Mouse (Mus musculus): ENCODE data around the gene Capn11. TPM values are rescaled to one million over a fixed set of nuclear protein-coding genes. Genes with fewer than 3 reads are reported as not detected.

Capn11 gene
- total and polyA plus RNA-seq, 3 experiments, result 0.03 TPM; not detected in 2

DNA sequence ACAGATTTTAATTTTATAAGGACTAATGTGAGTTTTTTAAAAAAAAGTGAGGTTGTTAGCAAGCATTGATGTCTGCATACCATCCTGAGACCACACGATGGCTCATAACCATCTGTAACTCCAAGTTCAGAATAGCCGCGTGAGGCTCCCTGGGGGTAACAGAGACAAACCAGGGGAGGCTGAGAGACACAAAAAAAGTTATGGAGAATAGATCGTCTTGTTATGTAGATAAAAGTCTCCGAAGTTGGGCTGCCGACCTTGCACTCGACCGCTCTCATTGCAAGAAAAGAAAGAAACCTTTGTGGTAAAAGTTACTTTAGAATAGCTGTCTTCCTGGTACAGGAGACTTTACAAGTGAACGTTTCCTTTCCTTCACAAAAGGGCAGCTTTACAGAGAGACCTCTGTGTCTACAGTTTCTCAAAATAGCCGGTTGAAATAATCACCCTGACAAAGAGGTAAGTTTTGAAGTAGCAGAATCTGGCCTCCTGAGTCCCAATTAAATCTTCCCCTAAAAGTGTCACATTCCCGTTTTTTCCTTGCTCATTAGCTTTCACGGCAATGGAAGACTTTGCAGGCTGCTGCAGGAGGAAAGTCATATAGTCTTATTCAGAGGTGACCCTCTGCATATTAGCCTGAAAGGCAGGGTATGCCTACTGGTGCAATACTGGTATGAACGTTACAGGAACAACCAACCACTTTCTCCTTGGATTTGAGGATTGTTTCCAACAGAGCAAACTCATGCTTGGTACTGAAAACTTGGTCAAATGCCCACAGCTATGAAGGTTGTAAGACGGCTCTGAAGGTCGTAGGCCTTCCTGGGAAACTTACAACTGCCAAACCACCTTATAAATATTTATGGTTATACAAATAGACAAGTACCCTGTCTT, 51.9 kb downstream of the Capn11 start:
- Histone ChIP-seq H3K4me3 (ENCODE audit: control insufficient read depth in 1 of 2, insufficient read depth in 1 of 2, low read depth in 2 of 2, low read length in 2 of 2) (no peak overlapping the region), H3K36me3 (ENCODE audit: control insufficient read depth in 1 of 2, insufficient read depth in 2 of 2, low read length in 2 of 2) (peaks cover 0 to 16% of the 10 kb centered on the region in 2 experiments; a peak in 2 of 4 replicates), H3K27ac (ENCODE audit: control insufficient read depth, low read depth, low read length) (no peak overlapping the region), H3K9ac (ENCODE audit: control insufficient read depth, low read depth, low read length, poor library complexity, severe bottlenecking) (no peak overlapping the region), H3K79me2 (ENCODE audit: control insufficient read depth, insufficient read depth, low read length, poor library complexity) (no peaks in the 10 kb centered on the region), H3K4me1 (ENCODE audit: control insufficient read depth in 1 of 2, insufficient read depth in 2 of 2, low read length in 2 of 2) (peaks cover 7 to 15% of the 10 kb centered on the region in 2 experiments), H3K9me3 (replicated peaks; ENCODE audit: insufficient read depth, low read length) (no peaks in the 10 kb centered on the region), H3K27me3 (ENCODE audit: control insufficient read depth in 1 of 2, insufficient read depth in 2 of 2, low read length in 2 of 2) (no peaks in the 10 kb centered on the region)
- no peak for DNase-seq (ENCODE audit: low read depth, low spot score)
- TF ChIP-seq ELF1 (IDR thresholded peaks at IDR 0.05; ENCODE audit: low read depth, low read length) (no peak), SMC3 (IDR thresholded peaks at IDR 0.05; ENCODE audit: low read depth, low read length) (no peak), KAT2A (conservative IDR thresholded peaks at IDR 0.05; ENCODE audit: low read depth, low read length) (no peak), MYC (IDR thresholded peaks at IDR 0.05; ENCODE audit: low read depth, low read length) (no peak), MXI1 (IDR thresholded peaks at IDR 0.05; ENCODE audit: low read depth, low read length) (no peak), ZMIZ1 (IDR thresholded peaks at IDR 0.05; ENCODE audit: low read depth, low read length) (no peak), HCFC1 (IDR thresholded peaks at IDR 0.05; ENCODE audit: low read depth, low read length) (no peak), TBP (IDR thresholded peaks at IDR 0.05; ENCODE audit: low read depth, low read length) (no peak), CHD2 (IDR thresholded peaks at IDR 0.05; ENCODE audit: low read length) (no peak), RCOR1 (IDR thresholded peaks at IDR 0.05; ENCODE audit: low read depth, low read length) (no peak), GABPA (IDR thresholded peaks at IDR 0.05; ENCODE audit: low read depth, low read length) (no peak), ZNF384 (IDR thresholded peaks at IDR 0.05; ENCODE audit: low read depth, low read length) (no peak), USF1 (IDR thresholded peaks at IDR 0.05; ENCODE audit: low read depth, low read length) (no peak), SIN3A (IDR thresholded peaks at IDR 0.05; ENCODE audit: low read length) (no peak), CTCF (IDR thresholded peaks at IDR 0.05 in 2 of 3, conservative IDR thresholded peaks at IDR 0.05 in 1 of 3; ENCODE audit: control insufficient read depth in 1 of 3, insufficient read depth in 1 of 3, low read depth in 2 of 3, low read length in 3 of 3, poor library complexity in 1 of 3, severe bottlenecking in 1 of 3) (no peak), ETS1 (IDR thresholded peaks at IDR 0.05; ENCODE audit: low read depth, low read length) (no peak)

DNA sequence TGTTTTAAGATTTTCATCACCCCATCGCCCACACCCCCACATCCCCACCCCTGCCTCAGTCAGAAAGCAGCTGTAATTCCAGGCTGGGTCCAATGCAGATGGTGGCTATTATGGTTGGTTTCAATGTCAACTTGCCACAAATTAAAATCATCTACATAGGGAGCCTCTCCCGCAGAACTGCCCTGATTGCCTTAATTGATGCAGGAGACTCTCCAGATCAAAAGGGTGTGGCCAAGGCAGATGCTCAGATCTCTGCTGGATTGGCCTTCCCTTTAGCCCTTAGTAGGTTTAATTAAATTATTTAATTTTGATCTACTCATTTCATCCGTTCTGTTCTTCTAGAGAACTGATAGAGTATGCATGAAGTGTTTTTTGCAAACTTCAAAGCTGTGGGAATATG, 56.1 kb downstream of the Capn11 start:
- TF ChIP-seq KAT2A (conservative IDR thresholded peaks at IDR 0.05; ENCODE audit: low read depth, low read length) (no peak), MYC (IDR thresholded peaks at IDR 0.05; ENCODE audit: low read depth, low read length) (no peak), JUND (IDR thresholded peaks at IDR 0.05; ENCODE audit: low read depth, low read length) (no peak), ZKSCAN1 (IDR thresholded peaks at IDR 0.05; ENCODE audit: low read depth, low read length) (no peak), MAX (IDR thresholded peaks at IDR 0.05; ENCODE audit: low read length) (no peak)
- H3K9ac ChIP-seq (ENCODE audit: control insufficient read depth, low read depth, low read length, poor library complexity, severe bottlenecking), result no peak overlapping the region
- no peaks in the 10 kb centered on the region for H3K9me3 ChIP-seq (replicated peaks; ENCODE audit: insufficient read depth, low read length)
- H3K36me3 ChIP-seq (ENCODE audit: control insufficient read depth in 1 of 2, insufficient read depth in 2 of 2, low read length in 2 of 2), result peaks cover 0 to 12% of the 10 kb centered on the region in 2 experiments; a peak in 2 of 4 replicates
- H3K79me2 ChIP-seq (ENCODE audit: control insufficient read depth, insufficient read depth, low read length, poor library complexity), result no peaks in the 10 kb centered on the region
- DNase-seq (ENCODE audit: low read depth, low spot score), result no peak
- H3K4me3 ChIP-seq (ENCODE audit: control insufficient read depth in 1 of 2, insufficient read depth in 1 of 2, low read depth in 2 of 2, low read length in 2 of 2), result no peak overlapping the region
- no peak overlapping the region for H3K27ac ChIP-seq (ENCODE audit: control insufficient read depth, low read depth, low read length)
- no peaks in the 10 kb centered on the region for H3K27me3 ChIP-seq (ENCODE audit: control insufficient read depth in 1 of 2, insufficient read depth in 2 of 2, low read length in 2 of 2)
- H3K4me1 ChIP-seq (ENCODE audit: control insufficient read depth in 1 of 2, insufficient read depth in 2 of 2, low read length in 2 of 2), result peaks cover 9 to 11% of the 10 kb centered on the region in 2 experiments
